Mouse (Mus musculus): ENCODE results near the gene B4galnt3. TPM values are rescaled to one million over a fixed set of nuclear protein-coding genes. Genes with fewer than 3 reads are reported as not detected.
A peak's percentile ranks its signal among the peaks of the same experiment; 100 is the strongest.

B4galnt3 gene
- polyA plus RNA-seq, 1 experiment = 0.66 TPM

- H3K4me3 ChIP-seq (ENCODE audit: control insufficient read depth, insufficient read depth, low read length) = no peak overlapping the region
- WGBS = 1% methylated on average over 5 of the region's 5 CpGs
- no peak for TF ChIP-seq POLR2A (IDR thresholded peaks at IDR 0.05; ENCODE audit: control insufficient read depth, extremely low read depth, insufficient read depth, low read length, poor library complexity)
- TF ChIP-seq CTCF (IDR thresholded peaks at IDR 0.05; ENCODE audit: borderline replicate concordance, control insufficient read depth, extremely low read depth, insufficient read depth, low read length, poor library complexity) = no peak
- DNase-seq = peak; percentile 89
- H3K27me3 ChIP-seq (ENCODE audit: control insufficient read depth, insufficient read depth, low read length) = no peaks in the 10 kb centered on the region
- peaks cover 26% of the 10 kb centered on the region for H3K4me1 ChIP-seq (replicated peaks; ENCODE audit: control insufficient read depth, insufficient read depth, low read length)
- no peak overlapping the region for H3K27ac ChIP-seq (ENCODE audit: control insufficient read depth, insufficient read depth, low read length)
- H3K36me3 ChIP-seq (ENCODE audit: control insufficient read depth, insufficient read depth, low read length) = no peaks in the 10 kb centered on the region
Measured at GRCm38 (mm10) chr6:120193174-120193573, 101.2 kb downstream of the B4galnt3 start.

- 88% methylated on average over 15 of the region's 15 CpGs for WGBS
- TF ChIP-seq POLR2A (IDR thresholded peaks at IDR 0.05; ENCODE audit: control insufficient read depth, extremely low read depth, insufficient read depth, low read length, poor library complexity) = no peak
- TF ChIP-seq CTCF (IDR thresholded peaks at IDR 0.05; ENCODE audit: borderline replicate concordance, control insufficient read depth, extremely low read depth, insufficient read depth, low read length, poor library complexity) = no peak
Measured at GRCm38 (mm10) chr6:120192211-120192870, 102.0 kb downstream of the B4galnt3 start.

GRCm38 (mm10) chr6:120191396-120192170, 102.8 kb downstream of the B4galnt3 start:
- DNase-seq = no peak
- no peaks in the 10 kb centered on the region for H3K36me3 ChIP-seq (ENCODE audit: control insufficient read depth, insufficient read depth, low read length)
- H3K27ac ChIP-seq (ENCODE audit: control insufficient read depth, insufficient read depth, low read length) = no peak overlapping the region
- H3K27me3 ChIP-seq (ENCODE audit: control insufficient read depth, insufficient read depth, low read length) = no peaks in the 10 kb centered on the region
- H3K4me1 ChIP-seq (replicated peaks; ENCODE audit: control insufficient read depth, insufficient read depth, low read length) = peaks cover 37% of the 10 kb centered on the region
- 94% methylated on average over 7 of the region's 7 CpGs for WGBS
- TF ChIP-seq POLR2A (IDR thresholded peaks at IDR 0.05; ENCODE audit: control insufficient read depth, extremely low read depth, insufficient read depth, low read length, poor library complexity) = no peak
- no peak for TF ChIP-seq CTCF (IDR thresholded peaks at IDR 0.05; ENCODE audit: borderline replicate concordance, control insufficient read depth, extremely low read depth, insufficient read depth, low read length, poor library complexity)
- H3K4me3 ChIP-seq (ENCODE audit: control insufficient read depth, insufficient read depth, low read length) = no peak overlapping the region

More at GRCm38 (mm10) chr6:120192211-120192870, 102.0 kb downstream of the B4galnt3 start:
- no peak for DNase-seq
- Histone ChIP-seq H3K36me3 (ENCODE audit: control insufficient read depth, insufficient read depth, low read length) (no peaks in the 10 kb centered on the region), H3K4me3 (ENCODE audit: control insufficient read depth, insufficient read depth, low read length) (no peak overlapping the region), H3K27me3 (ENCODE audit: control insufficient read depth, insufficient read depth, low read length) (no peaks in the 10 kb centered on the region), H3K27ac (ENCODE audit: control insufficient read depth, insufficient read depth, low read length) (no peak overlapping the region), H3K4me1 (replicated peaks; ENCODE audit: control insufficient read depth, insufficient read depth, low read length) (peaks cover 32% of the 10 kb centered on the region)

- no peaks in the 10 kb centered on the region for H3K27me3 ChIP-seq (ENCODE audit: control insufficient read depth, insufficient read depth, low read length)
- no peak overlapping the region for H3K4me3 ChIP-seq (ENCODE audit: control insufficient read depth, insufficient read depth, low read length)
- H3K27ac ChIP-seq (ENCODE audit: control insufficient read depth, insufficient read depth, low read length) = no peak overlapping the region
- peaks cover 43% of the 10 kb centered on the region for H3K4me1 ChIP-seq (replicated peaks; ENCODE audit: control insufficient read depth, insufficient read depth, low read length)
- DNase-seq = no peak
- no peaks in the 10 kb centered on the region for H3K36me3 ChIP-seq (ENCODE audit: control insufficient read depth, insufficient read depth, low read length)
- WGBS = 96% methylated on average over 4 of the region's 4 CpGs
- TF ChIP-seq CTCF (IDR thresholded peaks at IDR 0.05; ENCODE audit: borderline replicate concordance, control insufficient read depth, extremely low read depth, insufficient read depth, low read length, poor library complexity) (no peak), POLR2A (IDR thresholded peaks at IDR 0.05; ENCODE audit: control insufficient read depth, extremely low read depth, insufficient read depth, low read length, poor library complexity) (no peak)
Measured at GRCm38 (mm10) chr6:120190912-120191311, 103.4 kb downstream of the B4galnt3 start.

GRCm38 (mm10) chr6:120190365-120190764, 104.0 kb downstream of the B4galnt3 start:
- no peak overlapping the region for H3K4me3 ChIP-seq (ENCODE audit: control insufficient read depth, insufficient read depth, low read length)
- no peak for TF ChIP-seq POLR2A (IDR thresholded peaks at IDR 0.05; ENCODE audit: control insufficient read depth, extremely low read depth, insufficient read depth, low read length, poor library complexity)
- no peak for TF ChIP-seq CTCF (IDR thresholded peaks at IDR 0.05; ENCODE audit: borderline replicate concordance, control insufficient read depth, extremely low read depth, insufficient read depth, low read length, poor library complexity)
- H3K27ac ChIP-seq (ENCODE audit: control insufficient read depth, insufficient read depth, low read length) = no peak overlapping the region
- no peaks in the 10 kb centered on the region for H3K36me3 ChIP-seq (ENCODE audit: control insufficient read depth, insufficient read depth, low read length)
- H3K27me3 ChIP-seq (ENCODE audit: control insufficient read depth, insufficient read depth, low read length) = no peaks in the 10 kb centered on the region
- DNase-seq = no peak
- H3K4me1 ChIP-seq (replicated peaks; ENCODE audit: control insufficient read depth, insufficient read depth, low read length) = peaks cover 48% of the 10 kb centered on the region
- 60% methylated on average over 4 of the region's 4 CpGs for WGBS

GRCm38 (mm10) chr6:120189287-120189686, 105.1 kb downstream of the B4galnt3 start:
- DNase-seq = no peak
- Histone ChIP-seq H3K27me3 (ENCODE audit: control insufficient read depth, insufficient read depth, low read length) (no peaks in the 10 kb centered on the region), H3K4me3 (ENCODE audit: control insufficient read depth, insufficient read depth, low read length) (no peak overlapping the region), H3K27ac (ENCODE audit: control insufficient read depth, insufficient read depth, low read length) (no peak overlapping the region), H3K4me1 (replicated peaks; ENCODE audit: control insufficient read depth, insufficient read depth, low read length) (peaks cover 46% of the 10 kb centered on the region), H3K36me3 (ENCODE audit: control insufficient read depth, insufficient read depth, low read length) (no peaks in the 10 kb centered on the region)
- WGBS = 93% methylated on average over 5 of the region's 5 CpGs
- TF ChIP-seq POLR2A (IDR thresholded peaks at IDR 0.05; ENCODE audit: control insufficient read depth, extremely low read depth, insufficient read depth, low read length, poor library complexity) = no peak
- no peak for TF ChIP-seq CTCF (IDR thresholded peaks at IDR 0.05; ENCODE audit: borderline replicate concordance, control insufficient read depth, extremely low read depth, insufficient read depth, low read length, poor library complexity)

All from thymus, adult 2 months (tissue).